Comparison of ENCODE assay signal across 8 mouse cellular contexts in genomic region chr19:45058113-45058839, GRCm38 (mm10). TPM values are rescaled to one million over a fixed set of nuclear protein-coding genes. Genes with fewer than 3 reads are reported as not detected.
DNase-seq lines count a peak whose midpoint lies in the region; ATAC-seq lines count a peak whose summit lies in the region.

No protein-coding gene starts in this region.

- peak overlapping the region; percentile 69 for H3K4me2 ChIP-seq in hindbrain, embryonic 13.5 days

- H3K4me3 ChIP-seq in hindbrain, embryonic 13.5 days, result peak overlapping the region; percentile 57

- DNase-seq in NIH3T3 (ENCODE audit: low read depth), result peak; percentile 99
- DNase-seq in cerebellum, postnatal 10 days, result peak; percentile 97 to 98
- peak; percentile 89 to 91 for DNase-seq in frontal cortex, postnatal 14 days (ENCODE audit: low spot score in 2 of 2)
- peak; percentile 72 to 77 for DNase-seq in layer of hippocampus, postnatal 25 days (ENCODE audit: extremely low spot score in 1 of 2, low spot score in 1 of 2)
- peak; percentile 97 for DNase-seq in lung, postnatal 25 days (ENCODE audit: low spot score)
- DNase-seq in retina, embryonic 14.5 days (ENCODE audit: low spot score), result peak; percentile 100
- peak; percentile 89 for DNase-seq in thymus, postnatal 4 days

- peak; percentile 94 for ATAC-seq in hindbrain, embryonic 13.5 days (ENCODE audit: low FRiP score)

- peak overlapping the region; percentile 91 for H3K9ac ChIP-seq in hindbrain, embryonic 13.5 days

- H3K27me3 ChIP-seq in hindbrain, embryonic 13.5 days, result 0 out of 2 replicates have a peak, but pooled peaks cover 2% of the 10 kb centered on the region

- H3K36me3 ChIP-seq in hindbrain, embryonic 13.5 days, result peaks cover 22% of the 10 kb centered on the region

- peak overlapping the region; percentile 96 for H3K27ac ChIP-seq in hindbrain, embryonic 13.5 days

- H3K4me1 ChIP-seq in hindbrain, embryonic 13.5 days (replicated peaks), result peaks cover 30% of the 10 kb centered on the region

- WGBS in hindbrain, embryonic 13.5 days, result 1% methylated on average over 34 of the region's 34 CpGs

- H3K9me3 ChIP-seq in hindbrain, embryonic 13.5 days, result no peaks in the 10 kb centered on the region

RNA-seq across cellular contexts. Expression of gene Sfxn3, which starts 11.0 kb away (rescaled TPM):
- 63.1 and 65.4 TPM in 2 replicates for polyA plus RNA-seq in hindbrain, embryonic 13.5 days (2015; fragmentation: Nextera tagmentation; extraction: Ambion mirVana)
- 100 to 1,000 TPM in 1 of 2 experiments, 10 to 100 TPM in 1; 89.0 to 105 TPM for total RNA-seq in layer of hippocampus, postnatal 25 days (2021)

RNA-seq across cellular contexts. Expression of gene Pdzd7, which starts 12.8 kb away (rescaled TPM):
- 1.4 and 1.5 TPM in 2 replicates for polyA plus RNA-seq in hindbrain, embryonic 13.5 days (2015; fragmentation: Nextera tagmentation; extraction: Ambion mirVana)
- total RNA-seq in layer of hippocampus, postnatal 25 days (2021), result 1 to 10 TPM; 1.8 to 2.9 TPM

RNA-seq across cellular contexts. Expression of gene Kazald1, which starts 16.8 kb away (rescaled TPM):
- 4.7 and 6.3 TPM in 2 replicates for polyA plus RNA-seq in hindbrain, embryonic 13.5 days (2015; fragmentation: Nextera tagmentation; extraction: Ambion mirVana)
- 1 to 10 TPM; 1.2 to 1.7 TPM for total RNA-seq in layer of hippocampus, postnatal 25 days (2021)

RNA-seq across cellular contexts. Expression of gene Lzts2, which starts 44.1 kb away (rescaled TPM):
- polyA plus RNA-seq in hindbrain, embryonic 13.5 days (2015; fragmentation: Nextera tagmentation; extraction: Ambion mirVana), result 23.4 and 24.1 TPM in 2 replicates
- 10 to 100 TPM; 27.3 to 29.3 TPM for total RNA-seq in layer of hippocampus, postnatal 25 days (2021)

RNA-seq across cellular contexts. Expression of gene Mrpl43, which starts 52.0 kb away (rescaled TPM):
- 91.6 and 93.6 TPM in 2 replicates for polyA plus RNA-seq in hindbrain, embryonic 13.5 days (2015; fragmentation: Nextera tagmentation; extraction: Ambion mirVana)
- total RNA-seq in layer of hippocampus, postnatal 25 days (2021), result 10 to 100 TPM; 43.8 to 45.0 TPM

Comparison
In these comparisons a context has a peak if more than half of its experiments do, and no peak if none do; other contexts are left out.
1. Peak in every context shown above with its lines: DNase-seq, ATAC-seq, H3K4me3 ChIP-seq and H3K27ac ChIP-seq.